Mouse (Mus musculus) spleen, adult 2 months (tissue): ENCODE data around the gene Acer1.
A peak's percentile ranks its signal among the peaks of the same experiment; 100 is the strongest.

ENCODE experiments used
- CTCF ChIP-seq: fragments of 200-500 bp; IDR thresholded peaks from 2 replicates; pipeline ENCODE4 v1.5.1; 2011; ENCODE audit warnings: mild to moderate bottlenecking, inconsistent platforms; ENCODE audit not compliant: insufficient read depth, insufficient read length, insufficient replicate concordance; ENCODE audit errors: extremely low read depth
- POLR2A ChIP-seq: fragments of 200-500 bp; IDR thresholded peaks from 2 replicates; pipeline ENCODE4 v1.6.1; 2011; ENCODE audit warnings: low read depth, low read length, inconsistent platforms

- TF ChIP-seq CTCF (no peak), POLR2A (peak; percentile 98)
Measured at GRCm38 (mm10) chr17:57011236-57012141, 29.6 kb upstream of the Acer1 start, which contains the start of the genes Gtf2f1 and Gm17949.
